Mouse (Mus musculus) spleen, adult 2 months (tissue): Measurements from ENCODE around the gene Grip1.

Experiments
- CTCF ChIP-seq: fragments of 200-500 bp; IDR thresholded peaks from 2 replicates; pipeline ENCODE4 v1.5.1; 2011; ENCODE audit warnings: mild to moderate bottlenecking, inconsistent platforms; ENCODE audit not compliant: insufficient read depth, insufficient read length, insufficient replicate concordance; ENCODE audit errors: extremely low read depth
- POLR2A ChIP-seq: fragments of 200-500 bp; IDR thresholded peaks from 2 replicates; pipeline ENCODE4 v1.6.1; 2011; ENCODE audit warnings: low read depth, low read length, inconsistent platforms

DNA sequence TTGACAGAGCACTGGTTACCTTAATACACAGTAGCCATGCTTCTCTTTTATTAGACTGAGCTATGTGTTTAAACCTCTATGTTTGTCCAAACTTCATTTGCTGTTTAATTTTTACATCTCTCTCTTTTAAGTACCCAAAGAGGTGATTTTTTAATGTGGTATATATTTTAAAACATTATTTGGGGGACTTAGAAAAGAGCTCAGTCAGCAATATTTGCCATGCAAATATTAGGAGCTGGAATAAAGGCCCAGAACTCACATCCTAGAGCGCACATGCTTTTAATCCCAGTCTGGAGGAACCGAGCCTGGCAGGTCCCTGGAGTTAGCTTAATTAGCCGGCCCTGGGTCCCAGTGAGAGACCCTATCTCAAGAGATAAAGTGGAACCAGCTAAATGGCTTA, 507.3 kb downstream of the Grip1 start:
- TF ChIP-seq POLR2A (no peak), CTCF (no peak)
